Mouse (Mus musculus) heart, embryonic 15.5 days (tissue): ENCODE data around the gene Rhbdd1. TPM values are rescaled to one million over a fixed set of nuclear protein-coding genes. Genes with fewer than 3 reads are reported as not detected.

Experiments
- microRNA-seq: library from miRNA; unstranded; fragments of <30 nt; microRNA quantifications from one replicate; pipeline ENCODE4, GENCODE M21; 2016
- polyA plus RNA-seq: library from polyadenylated mRNA; unstranded; fragments of >200 nt; fragmentation: Nextera tagmentation; extraction: Ambion mirVana; gene quantifications from 2 replicates; pipeline ENCODE4 v1.2.1, GENCODE M21; 2015

Rhbdd1 gene
- polyA plus RNA-seq, 1 experiment from 2014 or later = 7.6 TPM

Small RNAs within 50 kb of the gene (microRNA-seq; reads per million reads assigned to microRNA genes)
- not detected for gene Gm22112

Other genes with a start within 250 kb of the Rhbdd1 start
- 27.1 and 29.3 TPM in 2 replicates for gene Gm9747, start 83.3 kb upstream of the Rhbdd1 start, polyA plus RNA-seq
- gene Irs1, start 25.0 kb upstream of the Rhbdd1 start, polyA plus RNA-seq = 9.1 and 9.3 TPM in 2 replicates